Mouse (Mus musculus) C2C12 (cell line): ENCODE measurements around the gene Mturn.

ENCODE experiments used
- CEBPB ChIP-seq: IDR thresholded peaks from one replicate; pipeline ENCODE4 v1.6.1; 2011; ENCODE audit warnings: low read depth, mild to moderate bottlenecking, control low read depth, moderate library complexity
- CTCF ChIP-seq: IDR thresholded peaks from one replicate; pipeline ENCODE4 v1.5.1; 2011; ENCODE audit not compliant: control insufficient read depth, insufficient read depth, insufficient read length
- FOSL1 ChIP-seq: IDR thresholded peaks from one replicate; pipeline ENCODE4 v1.8.0; 2011; ENCODE audit warnings: mild to moderate bottlenecking, low read length; ENCODE audit not compliant: poor library complexity, insufficient read depth, severe bottlenecking
- MAX ChIP-seq: IDR thresholded peaks from one replicate; pipeline ENCODE4 v1.6.1; 2011; ENCODE audit warnings: mild to moderate bottlenecking, control low read depth
- MYOD1 ChIP-seq: IDR thresholded peaks from one replicate; pipeline ENCODE4 v1.6.1; 2011; ENCODE audit warnings: low read depth; ENCODE audit not compliant: control insufficient read depth, insufficient read length
- MYOG ChIP-seq: IDR thresholded peaks from one replicate; pipeline ENCODE4 v1.6.1; 2011; ENCODE audit not compliant: control insufficient read depth, insufficient read length; ENCODE audit errors: extremely low read depth
- USF1 ChIP-seq: IDR thresholded peaks from one replicate; pipeline ENCODE4 v1.6.1; 2011; ENCODE audit warnings: low read depth, mild to moderate bottlenecking, control low read depth, moderate library complexity

DNA sequence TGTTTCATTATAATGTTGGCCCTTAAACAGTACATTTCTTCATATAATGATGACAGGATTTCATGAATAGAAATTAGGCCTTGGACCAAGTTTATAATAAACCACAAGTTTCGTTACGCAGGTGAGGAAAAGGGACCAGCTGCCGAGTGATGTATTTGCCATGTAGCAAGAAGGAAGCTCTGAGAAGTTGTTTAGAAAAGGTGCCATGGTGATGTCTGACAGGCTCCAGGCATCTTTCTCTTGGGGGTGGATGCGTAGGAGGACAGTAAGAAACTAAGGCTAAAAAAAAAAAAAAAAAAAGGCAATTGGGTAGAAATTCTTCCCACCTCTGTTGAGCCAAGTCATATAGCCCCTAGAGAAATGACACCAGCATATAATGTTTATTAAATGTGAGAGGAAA lies 70.2 kb downstream of the Mturn start:
- TF ChIP-seq CTCF (no peak), USF1 (no peak), MAX (no peak), MYOG (no peak), MYOD1 (no peak), CEBPB (no peak), FOSL1 (no peak)
